ENCODE assay signal across 25 mouse cellular contexts in genomic region chr9:113973857-113974256, GRCm38 (mm10).
"Had no signal": no experiment of that assay in that cellular context is flagged by ENCODE, and none has a peak within 500 bp of the region (broad histone marks: within the 10 kb centered on the region; RNA-seq: fewer than 3 reads in every experiment).

No protein-coding gene starts in this region.

- ATAC-seq: hindbrain, embryonic 16.5 days; intestine, embryonic 16.5 days; liver, embryonic 12.5 days had no signal

- DNase-seq: gastrocnemius, adult 2 months; gastrocnemius, postnatal 10 days; gastrocnemius, postnatal 25 days; heart, adult 2 months; heart, postnatal 4 days; kidney, adult 11 months; kidney, adult 2 months; kidney, adult 9 months; kidney, postnatal 14 days; kidney, postnatal 36 days; layer of hippocampus, adult 9-11 months; layer of hippocampus, postnatal 36 days; left cerebral cortex, postnatal 4 days had no signal

- H3K27me3 ChIP-seq: heart, embryonic 13.5 days; heart, embryonic 15.5 days; kidney, embryonic 15.5 days; limb, embryonic 13.5 days; limb, embryonic 15.5 days; liver, embryonic 12.5 days had no signal

- H3K27ac ChIP-seq: gastrocnemius, adult 2 months; heart, adult 2 months; heart, embryonic 13.5 days; heart, embryonic 15.5 days; hindbrain, embryonic 10.5 days; hindbrain, embryonic 14.5 days; kidney, embryonic 15.5 days; kidney, postnatal 0 days; limb, embryonic 13.5 days; limb, embryonic 15.5 days; liver, embryonic 12.5 days; liver, embryonic 14.5 days had no signal

- H3K9ac ChIP-seq: heart, embryonic 13.5 days; heart, embryonic 15.5 days; hindbrain, embryonic 14.5 days; kidney, embryonic 15.5 days; limb, embryonic 13.5 days; limb, embryonic 15.5 days; liver, embryonic 12.5 days; liver, embryonic 14.5 days had no signal

- H3K4me2 ChIP-seq: heart, embryonic 13.5 days; heart, embryonic 15.5 days; hindbrain, embryonic 14.5 days; kidney, embryonic 15.5 days; limb, embryonic 13.5 days; limb, embryonic 15.5 days; liver, embryonic 12.5 days had no signal

- H3K4me3 ChIP-seq: gastrocnemius, adult 2 months; heart, adult 2 months; heart, embryonic 13.5 days; heart, embryonic 15.5 days; hindbrain, embryonic 10.5 days; kidney, embryonic 15.5 days; limb, embryonic 13.5 days; limb, embryonic 15.5 days; liver, embryonic 12.5 days had no signal

- H3K9me3 ChIP-seq: heart, embryonic 13.5 days; heart, embryonic 15.5 days; hindbrain, embryonic 10.5 days; kidney, embryonic 15.5 days; limb, embryonic 13.5 days; limb, embryonic 15.5 days; liver, embryonic 12.5 days had no signal

- H3K4me1 ChIP-seq: heart, embryonic 13.5 days; heart, embryonic 15.5 days; hindbrain, embryonic 10.5 days; limb, embryonic 13.5 days; limb, embryonic 15.5 days had no signal
